8 mouse cellular contexts compared by ENCODE assay signal in the genomic region with DNA sequence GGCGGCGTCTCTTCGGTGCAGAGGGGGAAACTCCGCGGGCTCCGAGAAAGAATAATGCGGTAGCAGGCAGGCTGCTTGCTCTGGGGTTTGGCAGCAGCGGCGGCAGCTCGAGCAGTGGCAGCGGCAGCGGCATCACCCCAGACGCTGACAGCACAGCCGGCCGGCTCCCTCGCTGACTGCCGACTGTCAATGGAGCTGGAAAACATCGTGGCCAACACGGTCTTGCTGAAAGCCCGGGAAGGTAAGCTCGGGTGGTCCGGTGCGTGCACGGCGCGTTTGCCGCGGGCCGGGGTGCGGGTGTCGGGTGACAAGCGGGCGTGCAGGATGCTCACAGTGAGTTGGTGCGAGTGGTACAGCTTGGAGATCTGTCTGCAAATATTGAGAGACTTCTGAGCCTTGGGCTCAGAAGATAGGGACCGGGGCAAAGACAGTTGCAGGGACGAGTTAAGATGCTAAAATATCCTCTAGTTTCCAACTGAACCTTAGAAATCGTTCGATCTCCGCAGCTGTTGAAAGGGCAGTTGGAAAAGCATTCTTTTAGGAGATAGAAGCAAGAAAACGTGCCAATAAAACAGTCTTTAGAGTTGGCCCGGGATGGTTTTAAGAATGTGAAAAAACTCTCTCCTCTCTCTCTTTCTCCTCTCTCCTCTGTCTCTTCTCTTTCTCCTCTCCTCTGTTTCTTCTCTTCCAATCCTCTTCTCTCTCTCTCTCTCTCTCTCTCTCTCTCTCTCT. TPM values are rescaled to one million over a fixed set of nuclear protein-coding genes. Genes with fewer than 3 reads are reported as not detected.
A peak's percentile ranks its signal among the peaks of the same experiment; 100 is the strongest.
DNase-seq lines count a peak whose midpoint lies in the region; ATAC-seq and TF ChIP-seq lines count a peak whose summit lies in the region.

No protein-coding gene starts in this region.

- TF ChIP-seq EP300 in stomach, postnatal 0 days (optimal IDR thresholded peaks at IDR 0.05), result no peak

- H3K27ac ChIP-seq in cerebellum, adult 2 months (ENCODE audit: insufficient read depth, low read length), result peak overlapping the region; percentile 68; the same call in 1 of the 2 replicates
- H3K27ac ChIP-seq in thymus, adult 2 months (ENCODE audit: control insufficient read depth, insufficient read depth, low read length), result no peak overlapping the region
- peak overlapping the region; percentile 94 for H3K27ac ChIP-seq in forebrain, embryonic 16.5 days (ENCODE audit: low read length)
- H3K27ac ChIP-seq in hindbrain, embryonic 13.5 days, result peak overlapping the region; percentile 96
- H3K27ac ChIP-seq in stomach, postnatal 0 days (replicated peaks), result peak overlapping the region; percentile 78

- no peak for TF ChIP-seq CTCF in cerebellum, adult 2 months (IDR thresholded peaks at IDR 0.05; ENCODE audit: borderline replicate concordance, insufficient read depth, low read depth, low read length)
- TF ChIP-seq CTCF in thymus, adult 2 months (IDR thresholded peaks at IDR 0.05; ENCODE audit: borderline replicate concordance, control insufficient read depth, extremely low read depth, insufficient read depth, low read length, poor library complexity), result no peak
- TF ChIP-seq CTCF in stomach, postnatal 0 days (IDR thresholded peaks at IDR 0.05; ENCODE audit: low read depth), result no peak

- TF ChIP-seq POLR2A in cerebellum, adult 2 months (IDR thresholded peaks at IDR 0.05; ENCODE audit: borderline replicate concordance, insufficient read depth, low read length), result no peak
- TF ChIP-seq POLR2A in thymus, adult 2 months (IDR thresholded peaks at IDR 0.05; ENCODE audit: control insufficient read depth, extremely low read depth, insufficient read depth, low read length, poor library complexity), result no peak

- under 1% methylated on average over 41 of the region's 41 CpGs for WGBS in cerebellum, adult 2 months
- under 1% methylated on average over 41 of the region's 41 CpGs for WGBS in thymus, adult 2 months
- WGBS in forebrain, embryonic 16.5 days, result 0% methylated on average over 41 of the region's 41 CpGs
- under 1% methylated on average over 38 of the region's 41 CpGs for WGBS in hindbrain, embryonic 13.5 days
- WGBS in stomach, postnatal 0 days, result under 1% methylated on average over 40 of the region's 41 CpGs

- peak overlapping the region; percentile 64 for H3K4me2 ChIP-seq in forebrain, embryonic 16.5 days (ENCODE audit: low read length)
- H3K4me2 ChIP-seq in hindbrain, embryonic 13.5 days, result peak overlapping the region; percentile 60
- peak overlapping the region; percentile 86 for H3K4me2 ChIP-seq in stomach, postnatal 0 days (replicated peaks; ENCODE audit: low read depth)

- H3K9me3 ChIP-seq in forebrain, embryonic 16.5 days (ENCODE audit: control insufficient read depth, low read length), result no peaks in the 10 kb centered on the region
- no peaks in the 10 kb centered on the region for H3K9me3 ChIP-seq in hindbrain, embryonic 13.5 days
- no peaks in the 10 kb centered on the region for H3K9me3 ChIP-seq in stomach, postnatal 0 days (ENCODE audit: control insufficient read depth, low read length)

- no peaks in the 10 kb centered on the region for H3K27me3 ChIP-seq in cerebellum, adult 2 months (ENCODE audit: control insufficient read depth, insufficient read depth, low read length)
- H3K27me3 ChIP-seq in thymus, adult 2 months (ENCODE audit: control insufficient read depth, insufficient read depth, low read length), result no peaks in the 10 kb centered on the region
- H3K27me3 ChIP-seq in forebrain, embryonic 16.5 days (replicated peaks; ENCODE audit: control insufficient read depth, insufficient read depth, low read length), result no peaks in the 10 kb centered on the region
- no peaks in the 10 kb centered on the region for H3K27me3 ChIP-seq in hindbrain, embryonic 13.5 days
- H3K27me3 ChIP-seq in stomach, postnatal 0 days (ENCODE audit: control insufficient read depth, insufficient read depth, low read length), result no peaks in the 10 kb centered on the region

- H3K4me1 ChIP-seq in cerebellum, adult 2 months (ENCODE audit: control insufficient read depth, insufficient read depth, low read length), result no peaks in the 10 kb centered on the region
- 0 out of 2 replicates have a peak, but pooled peaks cover 5% of the 10 kb centered on the region for H3K4me1 ChIP-seq in thymus, adult 2 months (replicated peaks; ENCODE audit: control insufficient read depth, insufficient read depth, low read length)
- H3K4me1 ChIP-seq in forebrain, embryonic 16.5 days (replicated peaks; ENCODE audit: control insufficient read depth, insufficient read depth, low read length), result peaks cover 20% of the 10 kb centered on the region
- H3K4me1 ChIP-seq in hindbrain, embryonic 13.5 days (replicated peaks), result peaks cover 29% of the 10 kb centered on the region
- no peaks in the 10 kb centered on the region for H3K4me1 ChIP-seq in stomach, postnatal 0 days (replicated peaks; ENCODE audit: control insufficient read depth, insufficient read depth)

- no peaks in the 10 kb centered on the region for H3K36me3 ChIP-seq in thymus, adult 2 months (ENCODE audit: control insufficient read depth, insufficient read depth, low read length)
- H3K36me3 ChIP-seq in forebrain, embryonic 16.5 days (ENCODE audit: control insufficient read depth, insufficient read depth), result no peaks in the 10 kb centered on the region
- no peaks in the 10 kb centered on the region for H3K36me3 ChIP-seq in hindbrain, embryonic 13.5 days
- H3K36me3 ChIP-seq in stomach, postnatal 0 days (ENCODE audit: control insufficient read depth, insufficient read depth, low read length), result no peaks in the 10 kb centered on the region

- H3K9ac ChIP-seq in forebrain, embryonic 16.5 days (replicated peaks; ENCODE audit: low read depth, low read length), result peak overlapping the region; percentile 72
- peak overlapping the region; percentile 84 for H3K9ac ChIP-seq in hindbrain, embryonic 13.5 days
- peak overlapping the region; percentile 79 for H3K9ac ChIP-seq in stomach, postnatal 0 days (ENCODE audit: low read length)

- ATAC-seq in forebrain, embryonic 16.5 days, result peak; percentile 70
- peak; percentile 69 for ATAC-seq in hindbrain, embryonic 13.5 days (ENCODE audit: low FRiP score)
- ATAC-seq in megakaryocyte, adult 5-6 weeks (ENCODE audit: poor library complexity, severe bottlenecking), result peak; percentile 7; the same call in 1 of the 2 replicates
- peak; percentile 5; the same call in 1 of the 2 replicates for ATAC-seq in stomach, postnatal 0 days (ENCODE audit: low FRiP score, low TSS enrichment)

- peak overlapping the region; percentile 61 for H3K4me3 ChIP-seq in cerebellum, adult 2 months (replicated peaks; ENCODE audit: insufficient read depth, low read depth, low read length)
- H3K4me3 ChIP-seq in thymus, adult 2 months (ENCODE audit: control insufficient read depth, insufficient read depth, low read length), result peak overlapping the region; percentile 54
- H3K4me3 ChIP-seq in forebrain, embryonic 16.5 days (replicated peaks; ENCODE audit: low read length), result peak overlapping the region; percentile 67
- H3K4me3 ChIP-seq in hindbrain, embryonic 13.5 days, result peak overlapping the region; percentile 80
- peak overlapping the region; percentile 90 for H3K4me3 ChIP-seq in stomach, postnatal 0 days (ENCODE audit: low read depth, low read length)

- peak; percentile 20 to 79 for DNase-seq in cerebellum, adult 2 months
- DNase-seq in cerebellum, adult 9-11 months, result no peak
- DNase-seq in thymus, adult 2 months, result no peak
- no peak for DNase-seq in thymus, postnatal 25 days
- peak; percentile 45 for DNase-seq in stomach, postnatal 0 days (ENCODE audit: low spot score)

RNA-seq across cellular contexts. Expression of gene Grk5, which starts 1.0 kb away (rescaled TPM):
- 9.6 and 11.0 TPM in 2 replicates for polyA plus RNA-seq in cerebellum, adult 2 months (2012; rRNA removed)
- 1.9 and 2.0 TPM in 2 replicates for polyA plus RNA-seq in thymus, adult 2 months (2012; rRNA removed)
- 2.4 and 2.9 TPM in 2 replicates for polyA plus RNA-seq in forebrain, embryonic 16.5 days (2015; fragmentation: Nextera tagmentation; extraction: Ambion mirVana)
- 2.2 and 2.3 TPM in 2 replicates for polyA plus RNA-seq in hindbrain, embryonic 13.5 days (2015; fragmentation: Nextera tagmentation; extraction: Ambion mirVana)
- total RNA-seq in megakaryocyte, adult 5-6 weeks (2015), result 25.9 and 27.6 TPM in 2 replicates
- total RNA-seq in megakaryocyte, adult 5-6 weeks (2017), result 27.7 and 30.7 TPM in 2 replicates
- 1.0 and 1.1 TPM in 2 replicates for polyA plus RNA-seq in stomach, postnatal 0 days (2015; fragmentation: Nextera tagmentation; extraction: Ambion mirVana)

RNA-seq across cellular contexts. Expression of gene Prdx3, which starts 16.2 kb away (rescaled TPM):
- polyA plus RNA-seq in cerebellum, adult 2 months (2012; rRNA removed), result 139 and 144 TPM in 2 replicates
- 102 and 110 TPM in 2 replicates for polyA plus RNA-seq in thymus, adult 2 months (2012; rRNA removed)
- 73.0 and 74.1 TPM in 2 replicates for polyA plus RNA-seq in forebrain, embryonic 16.5 days (2015; fragmentation: Nextera tagmentation; extraction: Ambion mirVana)
- 93.8 and 99.6 TPM in 2 replicates for polyA plus RNA-seq in hindbrain, embryonic 13.5 days (2015; fragmentation: Nextera tagmentation; extraction: Ambion mirVana)
- total RNA-seq in megakaryocyte, adult 5-6 weeks (2015), result 77.9 and 78.0 TPM in 2 replicates
- 67.6 and 75.0 TPM in 2 replicates for total RNA-seq in megakaryocyte, adult 5-6 weeks (2017)
- polyA plus RNA-seq in stomach, postnatal 0 days (2015; fragmentation: Nextera tagmentation; extraction: Ambion mirVana), result 123 and 127 TPM in 2 replicates

RNA-seq across cellular contexts. Expression of gene Sfxn4, which starts 29.3 kb away (rescaled TPM):
- polyA plus RNA-seq in cerebellum, adult 2 months (2012; rRNA removed), result 19.3 and 20.0 TPM in 2 replicates
- polyA plus RNA-seq in thymus, adult 2 months (2012; rRNA removed), result 0.98 and 1.7 TPM in 2 replicates
- polyA plus RNA-seq in forebrain, embryonic 16.5 days (2015; fragmentation: Nextera tagmentation; extraction: Ambion mirVana), result 9.8 and 10.6 TPM in 2 replicates
- 15.5 and 15.8 TPM in 2 replicates for polyA plus RNA-seq in hindbrain, embryonic 13.5 days (2015; fragmentation: Nextera tagmentation; extraction: Ambion mirVana)
- total RNA-seq in megakaryocyte, adult 5-6 weeks (2015), result 0.80 and 1.3 TPM in 2 replicates
- 0.37 and 0.69 TPM in 2 replicates for total RNA-seq in megakaryocyte, adult 5-6 weeks (2017)
- polyA plus RNA-seq in stomach, postnatal 0 days (2015; fragmentation: Nextera tagmentation; extraction: Ambion mirVana), result 2.2 and 2.8 TPM in 2 replicates

Comparison
In these comparisons a context has a peak if more than half of its experiments do, and no peak if none do; other contexts are left out.
1. DNase-seq: peak in cerebellum, adult 2 months (2 of 2) and stomach, postnatal 0 days (single experiment); none in cerebellum, adult 9-11 months (single experiment), thymus, adult 2 months (single experiment) and thymus, postnatal 25 days (single experiment).
2. ATAC-seq: peak in every context shown above with its lines; median percentile 70 in forebrain, embryonic 16.5 days; 69 in hindbrain, embryonic 13.5 days; 7 in megakaryocyte, adult 5-6 weeks; 5 in stomach, postnatal 0 days.
3. Peak in every context shown above with its lines, with median percentiles within 50 percentile points of each other: H3K4me3 ChIP-seq, H3K4me2 ChIP-seq and H3K9ac ChIP-seq.